Mouse (Mus musculus) NIH3T3 (cell line): ENCODE results near the gene Clptm1.
"Not testable (repeated sequence)": the region's sequence is repeated elsewhere in the genome, so short reads cannot be mapped to it uniquely, and the experiment has no call there.

Experiments used
- DNase-seq: peaks from one replicate; pipeline ENCODE4 v3.0.0-alpha.2; 2012; ENCODE audit warnings: low read depth

Gene Clptm1

DNA sequence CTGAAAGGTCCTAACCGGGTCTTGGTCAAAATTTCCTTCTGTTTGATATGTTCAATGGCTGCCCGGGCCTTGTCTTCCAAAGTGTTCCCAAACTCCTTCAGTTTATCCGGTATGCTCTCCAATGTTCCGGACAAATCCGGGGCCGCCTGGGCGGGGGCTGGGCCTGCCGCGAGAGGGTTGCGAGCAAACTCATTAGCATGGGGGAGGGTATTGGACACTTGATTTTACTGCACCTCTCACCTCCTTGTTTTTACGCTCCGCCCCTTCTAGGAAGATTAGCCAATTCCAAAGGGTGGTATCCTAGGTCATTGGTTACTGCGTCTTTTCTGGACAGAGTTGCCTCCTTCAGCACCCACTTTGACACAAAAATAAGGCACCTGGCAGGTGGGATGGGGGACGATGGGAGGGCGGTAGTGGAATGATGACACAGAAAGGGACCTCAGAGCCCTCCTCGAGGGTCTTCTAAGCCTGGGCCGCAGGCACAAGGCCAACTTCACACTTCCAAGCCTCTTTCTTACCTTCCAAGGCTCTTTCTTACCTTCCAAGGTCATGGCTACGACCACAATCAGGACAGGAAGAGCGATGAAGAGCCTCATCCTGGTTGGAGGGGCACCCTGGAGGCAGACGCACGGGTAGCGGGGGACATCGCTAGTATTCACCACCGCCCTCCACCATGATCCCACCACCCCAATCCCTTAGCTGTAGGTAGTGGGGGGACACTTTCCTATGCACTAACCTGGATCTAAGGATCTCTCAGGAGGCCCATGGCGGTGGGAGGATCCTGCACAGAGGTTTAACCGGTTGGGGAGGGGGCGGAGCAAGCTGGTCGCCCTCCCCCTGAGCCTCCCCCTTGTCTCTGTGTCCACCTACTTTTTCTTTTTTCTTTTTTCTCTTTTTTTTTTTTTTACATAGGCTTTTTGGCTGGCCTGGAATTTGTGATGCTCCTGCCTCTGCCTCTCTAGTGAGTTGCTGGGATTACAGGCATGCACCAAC, 27.3 kb upstream of the Clptm1 start, which contains the start of gene Apoc1:
TSS of gene Apoc1 (minus strand) at position 788 of the 993 bp plus-strand sequence.
- DNase-seq = no peak

DNA sequence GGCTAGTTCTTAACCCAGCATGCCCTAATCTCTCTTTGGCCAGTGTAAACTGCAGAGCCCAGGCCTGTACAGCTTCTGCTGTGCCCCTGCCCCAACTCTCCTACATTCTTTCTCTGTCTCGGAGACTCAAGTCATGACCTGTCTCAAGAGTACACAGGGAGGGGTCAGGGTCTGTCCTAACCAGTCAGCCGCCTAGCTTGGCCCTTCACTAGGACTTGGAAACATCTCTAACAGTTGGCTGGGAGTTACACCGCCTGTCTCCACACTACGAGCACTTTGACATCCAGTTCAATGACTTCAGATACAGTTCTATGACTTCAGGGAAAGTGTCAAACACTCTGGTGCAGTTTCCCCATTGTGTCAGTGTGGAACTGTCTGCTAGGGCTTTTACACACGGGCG, 26.6 kb upstream of the Clptm1 start:
- no peak for DNase-seq

DNA sequence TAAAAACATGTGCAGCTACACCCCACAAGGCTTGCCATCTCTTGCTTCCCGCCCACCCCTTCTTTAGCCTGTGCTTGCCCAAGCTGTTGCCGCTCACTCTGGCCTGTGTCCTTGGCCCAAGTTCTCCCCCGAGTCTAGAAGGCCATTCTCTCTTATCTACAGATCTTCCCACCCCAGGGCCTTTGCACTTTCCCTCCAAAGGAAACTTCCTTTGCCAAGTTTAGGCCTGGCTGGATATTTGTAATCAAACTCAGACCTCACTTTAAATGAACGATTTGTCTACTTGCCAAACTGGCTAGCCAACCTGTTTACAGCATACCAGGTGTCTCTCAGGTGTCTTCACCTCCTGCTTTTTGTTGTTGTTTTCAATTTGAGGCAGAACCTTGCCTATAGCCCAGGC, 26.0 kb upstream of the Clptm1 start:
- DNase-seq = no peak

DNA sequence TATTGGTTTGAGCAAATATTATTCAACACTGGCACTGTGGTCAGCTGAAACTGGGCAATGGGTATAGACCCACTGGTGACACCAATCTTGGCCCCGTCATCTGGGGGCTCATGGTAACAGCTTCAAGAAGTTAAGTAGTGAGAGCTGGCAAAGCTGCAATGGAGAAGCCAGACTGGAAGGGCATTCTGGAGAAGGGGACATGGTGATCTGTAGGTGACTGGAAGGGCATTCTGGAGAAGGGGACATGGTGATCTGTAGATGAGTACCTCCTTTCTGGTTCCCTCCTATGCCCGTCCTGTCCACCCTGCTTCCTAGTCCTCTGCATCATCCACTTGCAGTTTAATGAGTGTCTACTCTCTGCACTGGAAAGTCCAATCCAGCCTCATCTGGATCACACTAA, 23.8 kb upstream of the Clptm1 start:
- no peak for DNase-seq

DNA sequence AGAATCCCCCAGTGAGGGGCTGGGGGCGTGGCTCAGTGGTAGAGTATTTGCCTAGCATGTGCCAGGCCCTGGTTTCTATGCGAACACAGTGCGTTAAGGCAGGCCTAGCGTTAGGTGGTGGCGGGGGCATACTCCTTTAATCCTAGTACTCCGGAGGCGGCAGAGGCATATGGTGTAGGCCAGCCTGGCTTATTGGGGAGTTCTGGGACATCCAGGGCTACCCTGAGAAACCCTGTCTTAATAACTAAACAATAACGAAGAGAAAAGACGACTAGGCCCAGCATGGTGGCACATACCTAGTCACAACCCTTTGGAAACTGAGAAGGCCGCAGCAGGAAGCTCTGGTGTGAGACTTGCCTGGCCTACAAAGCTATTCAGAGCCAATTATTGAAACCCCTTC, 23.3 kb upstream of the Clptm1 start:
- DNase-seq = no peak

GRCm38 (mm10) chr7:19686927-19687583, 22.2 kb upstream of the Clptm1 start:
- DNase-seq = not testable (repeated sequence)

DNA sequence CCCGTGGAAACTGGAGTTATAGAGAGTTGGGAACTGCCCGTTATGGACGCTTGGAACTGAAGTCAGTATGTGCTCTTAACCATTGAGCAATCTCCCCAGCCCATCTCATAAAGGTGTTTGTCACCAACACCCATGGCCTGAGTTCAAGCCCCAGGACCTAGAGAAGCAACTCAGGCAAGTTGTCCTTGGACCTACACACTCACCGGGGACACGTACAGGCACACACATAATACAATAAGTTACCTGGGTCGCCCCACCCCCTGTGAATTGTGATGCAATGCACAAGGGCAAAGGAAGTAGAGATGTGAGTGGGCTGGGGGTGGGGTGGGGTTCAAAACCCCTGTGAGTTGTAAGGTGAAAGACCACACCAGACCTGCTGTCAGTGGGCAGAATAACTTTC, 21.7 kb upstream of the Clptm1 start:
- DNase-seq = no peak

- no peak for DNase-seq
These were observed 20.5 kb upstream of the Clptm1 start for GRCm38 (mm10) chr7:19685374-19685773.

DNA sequence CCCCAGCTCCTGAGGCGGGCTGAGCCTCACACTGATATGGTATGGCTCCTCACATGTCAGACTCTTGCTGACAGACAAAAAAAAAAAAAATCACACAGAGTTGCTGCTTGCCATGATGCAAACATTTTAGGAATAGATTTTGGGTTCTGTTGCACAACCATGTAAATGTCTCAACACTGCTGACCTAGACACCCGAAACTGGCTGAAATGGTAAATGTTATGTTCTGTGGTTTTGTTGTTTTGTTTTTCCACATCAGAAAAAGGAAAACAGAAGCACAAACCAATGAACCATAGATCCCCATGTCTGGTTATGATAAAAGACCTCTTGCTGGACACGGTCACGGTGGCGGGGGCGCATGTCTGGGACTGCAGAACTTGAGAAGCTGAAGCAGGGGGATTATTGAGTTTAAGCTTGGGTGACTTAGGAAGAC, 19.0 kb upstream of the Clptm1 start:
- DNase-seq = peak; percentile 49

- no peak for DNase-seq
These were observed 18.1 kb upstream of the Clptm1 start for GRCm38 (mm10) chr7:19682979-19683378.

DNA sequence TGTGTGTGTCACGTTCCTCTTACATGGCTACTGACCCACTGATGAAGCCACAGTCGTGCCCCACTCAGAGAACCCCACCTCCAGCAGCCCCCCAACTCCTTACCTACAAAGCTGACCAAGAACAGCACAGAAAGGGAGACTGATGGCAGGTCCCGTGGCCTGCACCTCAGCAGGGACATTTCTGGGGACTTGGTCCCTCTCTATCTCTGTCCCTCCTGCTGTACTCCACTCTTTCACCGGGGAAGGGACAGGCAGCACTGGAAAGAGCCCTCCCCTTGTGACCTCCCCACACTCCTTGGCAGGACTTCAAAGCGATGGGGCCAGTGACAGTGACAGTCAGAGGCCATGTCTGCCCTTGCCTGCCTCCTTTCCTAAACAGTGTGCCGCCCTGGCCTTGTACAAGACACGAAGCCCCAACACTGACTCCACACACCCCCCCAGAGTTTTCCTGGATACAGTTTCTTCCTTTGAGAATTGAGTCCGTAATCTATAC, 16.4 kb upstream of the Clptm1 start, which contains the start of the genes Gm44805 and Apoc4:
TSS of gene Gm44805 (minus strand) at position 222 of the 493 bp plus-strand sequence.
TSS of gene Apoc4 (minus strand) at position 278 of the 493 bp plus-strand sequence.
- DNase-seq = no peak

- no peak for DNase-seq
These were observed 15.9 kb upstream of the Clptm1 start for GRCm38 (mm10) chr7:19680702-19681101.

GRCm38 (mm10) chr7:19678901-19679300, 14.1 kb upstream of the Clptm1 start:
- no peak for DNase-seq

DNA sequence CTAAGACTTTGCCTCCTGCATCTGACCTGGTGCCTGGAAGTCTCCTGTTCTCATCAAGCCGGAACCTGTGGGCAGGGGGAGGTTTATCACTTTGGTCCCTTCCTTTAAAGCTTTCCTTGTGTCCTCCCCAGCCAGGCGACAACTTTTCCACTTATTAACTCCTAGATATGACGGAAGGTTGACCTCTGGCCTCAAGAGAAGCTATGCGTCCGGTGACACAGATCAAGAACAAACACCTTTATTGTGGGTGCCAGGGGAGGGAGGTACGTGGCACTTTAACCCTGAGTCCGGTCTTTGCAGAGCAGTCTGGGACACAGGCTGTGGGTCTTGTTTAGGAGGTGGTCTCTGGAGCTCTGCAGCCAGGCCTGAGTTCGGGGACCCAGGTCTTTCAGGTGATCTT, 13.0 kb upstream of the Clptm1 start, which contains the start of gene Apoc2:
TSS of gene Apoc2 (minus strand) at position 70 of the 400 bp plus-strand sequence.
- DNase-seq = no peak

GRCm38 (mm10) chr7:19676662-19677061, 11.8 kb upstream of the Clptm1 start:
- no peak for DNase-seq

DNA sequence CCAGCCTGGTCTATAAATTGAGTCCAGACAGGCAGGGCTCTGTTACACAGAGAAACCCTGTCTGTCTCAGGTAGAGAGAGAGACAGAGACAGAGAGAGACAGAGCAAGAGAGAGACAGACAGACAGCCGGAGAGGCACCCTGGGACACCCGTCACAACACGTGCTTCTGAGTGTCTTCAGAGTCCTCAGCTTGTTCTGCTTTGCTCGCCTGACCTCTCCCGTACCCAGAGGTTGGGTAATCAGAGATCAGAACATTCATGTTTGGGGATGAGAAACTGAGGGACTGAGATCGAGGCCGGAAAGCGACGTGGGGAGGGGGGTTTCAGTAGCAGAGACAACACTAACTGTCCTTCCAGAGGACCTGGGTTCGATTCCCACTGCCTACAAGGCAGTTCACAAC, 11.0 kb upstream of the Clptm1 start:
- no peak for DNase-seq

DNA sequence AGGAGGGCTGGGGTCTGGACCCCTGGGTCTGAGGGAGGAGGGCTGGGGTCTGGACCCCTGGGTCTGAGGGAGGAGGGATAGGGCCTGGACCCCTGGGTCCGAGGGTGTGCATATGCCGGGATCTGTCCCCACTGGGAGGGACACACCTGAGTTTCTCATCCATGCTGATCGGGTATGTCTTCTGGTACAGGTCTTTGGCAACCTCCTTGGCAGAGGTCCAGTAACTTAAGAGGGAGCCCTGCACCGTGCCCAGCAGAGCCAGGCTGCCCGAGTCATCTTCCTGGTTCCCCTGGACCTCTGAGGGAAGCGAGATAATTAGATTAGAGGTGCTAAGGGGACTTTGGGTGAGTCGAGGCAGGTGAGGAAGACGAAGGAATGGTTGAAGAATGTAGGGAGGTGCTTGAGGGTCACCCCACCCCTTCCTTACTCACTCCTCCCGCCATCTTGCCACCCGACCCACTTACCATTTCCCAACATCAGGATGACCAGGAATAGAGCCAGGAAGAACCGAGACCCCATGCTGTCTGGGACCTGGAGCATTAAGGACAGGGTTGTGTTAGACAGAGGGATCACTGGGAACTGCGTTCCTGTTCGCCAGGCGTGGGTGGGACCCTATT, 8.4 kb upstream of the Clptm1 start:
- DNase-seq = peak; percentile 21

- DNase-seq = no peak
These were observed 6.7 kb upstream of the Clptm1 start for GRCm38 (mm10) chr7:19671511-19671910.

DNA sequence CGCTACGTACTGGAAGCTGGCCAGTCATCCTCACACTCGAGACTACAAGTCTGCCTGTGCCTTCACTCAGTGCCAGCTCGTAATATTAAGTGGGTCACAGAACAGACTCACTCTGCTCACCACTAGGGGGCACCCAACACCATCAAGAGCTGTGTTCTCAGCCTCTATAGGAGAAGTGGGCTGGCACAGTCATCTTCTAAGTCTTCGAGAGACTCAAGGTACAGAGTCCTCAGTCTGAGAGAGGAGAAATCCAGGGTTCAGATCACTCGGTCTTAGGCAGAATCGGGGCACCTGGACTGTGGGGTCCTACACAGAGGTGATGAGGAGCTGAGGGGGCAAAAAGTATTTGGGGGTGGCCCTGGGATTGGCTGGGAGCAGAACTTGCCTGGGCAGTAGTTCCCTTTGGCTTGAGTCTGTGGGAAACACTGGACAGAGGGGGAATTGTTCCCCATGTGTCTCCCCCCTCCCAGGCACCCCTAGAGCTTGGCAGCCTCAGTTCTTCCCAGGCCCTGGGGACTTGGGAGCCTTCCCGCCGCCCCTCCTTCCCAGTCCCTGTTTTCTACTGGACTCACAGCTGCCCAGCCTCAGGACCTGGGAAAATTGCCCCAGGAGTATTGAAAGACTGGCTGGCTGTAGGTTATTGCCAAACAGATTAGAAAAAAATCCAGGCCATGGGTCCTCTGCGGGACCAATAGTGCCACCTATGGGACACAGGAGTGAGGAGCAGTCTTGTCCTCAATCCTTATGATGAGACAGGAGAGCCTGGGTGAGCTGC, 4.3 kb upstream of the Clptm1 start:
- peak; percentile 97 for DNase-seq

- DNase-seq = no peak
These were observed 2.6 kb upstream of the Clptm1 start for GRCm38 (mm10) chr7:19667434-19667833.

GRCm38 (mm10) chr7:19666750-19667149, 1.9 kb upstream of the Clptm1 start:
- peak; percentile 53 for DNase-seq
